Mouse (Mus musculus): Measurements from ENCODE around the gene Rnf182.

The Rnf182 gene

GRCm38 (mm10) chr13:43612040-43612439 lies 3.5 kb upstream of the Rnf182 start:
- in situ Hi-C loops (cut with MboI), result no loop called here

DNA sequence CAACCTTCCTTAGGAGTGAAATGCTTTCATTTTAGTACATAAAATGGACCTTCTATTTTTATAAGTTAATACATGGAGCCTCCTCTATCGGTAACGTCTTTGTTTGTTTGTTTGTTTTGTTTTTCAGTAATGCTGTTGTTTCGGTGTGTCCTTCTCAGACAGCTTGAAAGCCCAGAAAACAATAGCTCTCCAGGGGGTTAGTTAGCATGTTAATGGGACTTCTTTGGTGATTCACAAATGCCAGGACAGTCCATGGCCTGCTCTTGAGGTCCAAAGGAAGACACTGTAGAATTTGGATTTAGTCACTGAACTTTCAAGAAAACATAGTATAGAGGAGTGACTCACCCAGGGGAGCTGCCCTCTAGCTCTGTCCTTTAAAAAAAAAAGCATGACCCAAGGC lies 843 bp upstream of the Rnf182 start:
- in situ Hi-C loops (cut with MboI), result no loop called here

- in situ Hi-C loops (cut with MboI), result no loop called here
Observed at GRCm38 (mm10) chr13:43615194-43615576, 325 bp upstream of the Rnf182 start.

DNA sequence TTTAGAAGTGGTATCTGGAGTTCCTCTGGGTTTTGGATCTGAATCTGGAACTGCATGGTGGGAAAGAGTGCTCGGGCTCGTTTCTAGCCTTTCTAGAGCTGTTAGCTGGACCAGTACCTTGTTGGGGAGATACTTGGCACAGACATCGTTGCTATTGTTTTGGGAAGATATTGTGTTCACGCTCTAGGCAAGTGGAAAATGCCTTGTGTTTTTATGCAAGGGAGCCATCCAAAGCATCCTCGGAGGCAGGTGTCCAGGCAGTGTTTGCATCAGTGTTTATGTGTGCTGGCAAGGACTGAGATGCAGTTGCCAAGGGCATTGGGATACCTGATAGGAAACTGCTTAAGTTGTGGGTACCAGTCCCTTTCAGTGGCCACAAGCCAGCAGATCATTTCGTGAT lies 1.0 kb downstream of the Rnf182 start:
- in situ Hi-C loops (cut with MboI), result no loop called here

DNA sequence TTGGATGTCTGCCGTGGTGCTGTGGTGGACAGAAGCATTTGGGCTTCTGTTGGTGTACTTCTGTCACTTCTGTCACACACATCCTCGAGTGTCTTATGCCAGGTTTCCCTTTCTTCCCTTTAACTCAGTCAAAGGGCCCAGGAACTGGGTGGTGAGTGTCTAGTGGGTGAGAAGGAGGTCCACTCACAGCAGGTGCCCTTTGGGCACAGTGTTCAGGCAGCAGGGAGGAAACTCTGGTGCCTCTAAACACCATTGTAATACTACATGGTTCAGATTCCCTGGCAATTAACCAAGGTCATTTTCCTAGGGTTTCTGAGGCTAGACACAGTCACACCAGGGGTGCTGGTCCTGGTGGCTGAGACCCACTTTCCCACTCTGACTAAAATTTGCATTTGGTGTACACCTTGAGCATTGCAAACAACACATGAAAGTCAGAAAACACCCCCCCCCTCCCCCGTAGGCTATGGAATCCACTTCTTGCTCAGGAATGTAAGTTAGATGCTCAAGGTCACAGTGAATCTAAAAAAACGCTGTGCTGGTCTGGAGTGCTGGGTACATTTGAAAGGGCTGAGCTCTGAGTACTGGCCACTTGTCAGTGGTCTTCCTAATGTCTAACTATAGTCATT lies 4.2 kb downstream of the Rnf182 start:
- in situ Hi-C loops (cut with MboI), result no loop called here

- in situ Hi-C loops (cut with MboI), result no loop called here
Observed at GRCm38 (mm10) chr13:43627922-43628321, 12.4 kb downstream of the Rnf182 start.

DNA sequence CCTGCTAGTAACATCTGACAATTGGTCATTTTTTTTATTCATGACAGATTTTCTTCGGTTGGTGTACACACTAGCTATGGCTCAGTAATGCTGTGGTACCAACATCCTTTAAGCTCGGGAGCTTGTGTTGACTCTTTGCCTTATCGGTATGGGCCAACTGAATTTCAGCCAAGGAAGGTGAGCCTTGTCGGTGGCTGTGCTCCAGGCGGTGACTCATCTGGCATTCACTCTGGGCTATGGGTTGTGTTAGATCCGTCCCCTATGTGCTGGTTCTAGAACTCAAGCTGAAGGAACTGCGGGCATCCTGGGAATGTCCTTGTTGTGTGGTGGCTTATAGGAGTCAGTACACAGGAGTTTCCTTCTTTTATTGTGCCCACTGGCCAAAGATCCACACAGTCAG lies 14.3 kb downstream of the Rnf182 start:
- in situ Hi-C loops (cut with MboI), result no loop called here

DNA sequence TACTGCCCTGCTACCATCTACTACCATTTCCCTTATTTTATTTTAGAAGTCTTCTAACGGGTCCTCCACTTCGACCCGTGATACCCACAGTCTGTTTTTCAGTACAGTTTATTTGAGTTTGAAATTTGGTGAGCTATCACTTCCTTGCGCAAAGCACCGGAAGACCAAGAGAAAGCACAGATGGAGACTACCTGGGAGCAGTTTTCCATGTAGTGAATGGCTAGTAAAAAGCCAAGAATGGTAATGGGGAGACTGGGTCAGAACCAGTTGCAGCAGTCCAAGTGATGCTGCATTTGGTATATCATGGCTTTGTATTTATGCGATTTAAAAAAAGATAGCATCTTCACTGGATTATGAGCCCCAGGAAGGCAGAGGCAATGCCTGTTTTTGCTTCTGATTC lies 15.8 kb downstream of the Rnf182 start:
- in situ Hi-C loops (cut with MboI), result no loop called here

GRCm38 (mm10) chr13:43633024-43633423 lies 17.5 kb downstream of the Rnf182 start:
- in situ Hi-C loops (cut with MboI), result no loop called here

DNA sequence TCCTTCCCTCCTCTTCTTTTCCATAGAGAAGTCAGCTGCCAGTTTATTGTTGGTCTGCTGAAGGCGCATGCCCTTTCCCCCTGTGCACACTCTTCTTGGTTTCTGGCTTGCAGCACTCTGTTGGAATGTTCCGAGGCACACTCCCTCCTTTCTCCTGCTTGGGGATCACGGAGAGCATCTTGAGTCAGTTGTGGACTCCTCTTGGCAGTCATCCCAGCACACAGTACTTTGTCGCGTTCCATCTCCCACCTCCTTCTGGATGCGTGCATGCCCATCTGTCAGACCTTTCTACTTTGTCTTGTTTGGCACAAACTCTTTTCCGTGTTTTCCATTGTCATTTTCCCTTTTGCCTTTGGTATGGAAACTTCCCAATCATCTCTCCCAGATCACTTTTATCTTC lies 22.2 kb downstream of the Rnf182 start:
- in situ Hi-C loops (cut with MboI), result no loop called here

DNA sequence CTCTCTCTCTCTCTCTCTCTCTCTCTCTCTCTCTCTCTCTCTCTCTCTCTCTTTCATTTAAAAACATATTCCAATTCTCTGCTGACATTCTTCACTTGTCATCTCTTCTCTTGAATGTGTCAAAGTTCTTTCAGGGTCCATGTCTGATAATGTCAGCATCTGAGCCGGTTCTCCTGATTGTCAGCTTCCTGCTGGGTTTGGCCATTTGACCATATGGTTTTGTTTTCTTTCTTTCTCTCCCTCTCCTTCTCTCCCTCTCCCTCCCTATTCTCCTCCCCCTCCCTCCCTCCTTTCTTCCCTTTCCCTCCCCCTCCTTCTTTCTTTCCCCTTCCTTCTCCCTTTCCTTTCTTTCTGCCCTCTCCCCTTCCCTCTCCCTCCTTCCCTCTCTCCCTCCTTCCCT lies 29.5 kb downstream of the Rnf182 start:
- in situ Hi-C loops (cut with MboI), result no loop called here

GRCm38 (mm10) chr13:43648556-43648955 lies 33.0 kb downstream of the Rnf182 start:
- in situ Hi-C loops (cut with MboI), result no loop called here

- in situ Hi-C loops (cut with MboI), result no loop called here
Observed at GRCm38 (mm10) chr13:43651277-43651676, 35.8 kb downstream of the Rnf182 start.

DNA sequence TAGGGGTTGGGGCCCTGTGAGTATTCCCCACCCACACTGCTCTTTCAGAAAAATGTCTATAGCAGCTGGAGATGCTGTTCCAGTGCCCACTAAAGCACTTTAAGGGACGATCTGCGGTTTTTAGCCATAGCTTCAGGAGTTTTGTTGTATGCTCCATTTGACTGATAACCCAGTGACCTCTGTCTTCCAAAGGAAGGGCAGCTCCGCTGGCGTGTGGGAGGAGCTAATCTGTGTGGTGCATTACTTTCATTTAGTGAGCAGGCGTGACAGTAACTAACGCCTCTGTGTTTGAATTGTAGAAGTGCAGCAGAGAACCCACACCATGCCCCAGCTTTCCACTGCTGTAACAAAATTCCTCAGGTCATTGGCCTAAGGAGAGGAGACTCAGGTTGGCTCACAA lies 38.6 kb downstream of the Rnf182 start:
- in situ Hi-C loops (cut with MboI), result no loop called here

DNA sequence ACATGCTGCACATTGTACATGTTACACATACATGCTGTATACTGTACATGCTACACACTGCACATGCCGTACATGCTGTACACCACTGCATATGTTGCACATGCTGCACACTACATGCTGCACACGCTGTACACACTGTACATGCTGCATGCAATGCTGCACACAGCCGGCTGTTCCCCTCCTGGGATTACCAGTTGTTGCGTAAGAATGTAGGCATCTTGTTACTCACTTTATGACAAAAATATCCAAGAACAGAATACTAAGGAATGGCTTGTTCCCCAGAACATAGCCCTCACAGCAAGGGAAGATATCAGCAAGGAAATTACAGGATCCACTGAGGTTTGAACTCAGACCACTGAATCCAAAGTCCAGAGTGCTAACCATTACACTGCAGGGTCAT lies 47.7 kb downstream of the Rnf182 start:
- in situ Hi-C loops (cut with MboI), result no loop called here

DNA sequence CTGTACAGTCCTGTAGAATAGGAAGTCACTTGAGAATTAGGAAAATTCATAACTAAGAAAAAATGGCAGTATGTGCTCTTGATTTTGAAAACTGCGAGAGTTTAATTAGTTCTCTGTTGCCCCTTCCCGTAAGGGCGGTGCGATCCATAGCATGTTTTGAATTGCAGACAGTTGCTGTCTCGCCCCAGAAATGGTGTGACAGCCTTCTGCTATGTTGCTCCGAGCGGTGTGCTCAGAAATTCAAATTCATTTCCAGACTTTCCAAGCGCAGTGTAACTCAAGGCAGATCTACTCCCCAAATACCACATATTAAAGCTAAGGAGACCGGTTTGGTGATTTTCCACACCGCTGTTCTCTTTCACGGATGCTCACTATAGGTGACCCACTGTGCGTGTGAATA lies 50.6 kb downstream of the Rnf182 start:
- in situ Hi-C loops (cut with MboI), result no loop called here

DNA sequence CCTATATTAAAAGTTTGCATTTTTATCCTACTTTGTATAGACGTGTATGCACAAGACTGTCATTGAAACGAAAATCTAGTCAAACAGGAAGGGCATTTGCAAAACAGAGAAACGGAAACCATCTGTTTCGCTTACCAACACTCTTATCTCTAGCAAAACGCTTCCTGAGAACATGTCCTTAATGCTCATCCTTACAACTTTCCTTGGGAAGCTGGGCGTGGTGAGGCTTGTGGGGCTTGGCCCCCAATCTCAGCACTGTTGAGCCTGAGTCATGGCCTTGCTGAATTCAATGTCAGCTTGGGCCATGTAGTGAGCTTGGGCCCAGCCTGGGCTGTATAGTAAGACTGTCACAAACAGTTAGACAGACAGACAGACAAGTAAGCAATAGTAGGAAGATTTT lies 51.4 kb downstream of the Rnf182 start:
- in situ Hi-C loops (cut with MboI), result no loop called here

DNA sequence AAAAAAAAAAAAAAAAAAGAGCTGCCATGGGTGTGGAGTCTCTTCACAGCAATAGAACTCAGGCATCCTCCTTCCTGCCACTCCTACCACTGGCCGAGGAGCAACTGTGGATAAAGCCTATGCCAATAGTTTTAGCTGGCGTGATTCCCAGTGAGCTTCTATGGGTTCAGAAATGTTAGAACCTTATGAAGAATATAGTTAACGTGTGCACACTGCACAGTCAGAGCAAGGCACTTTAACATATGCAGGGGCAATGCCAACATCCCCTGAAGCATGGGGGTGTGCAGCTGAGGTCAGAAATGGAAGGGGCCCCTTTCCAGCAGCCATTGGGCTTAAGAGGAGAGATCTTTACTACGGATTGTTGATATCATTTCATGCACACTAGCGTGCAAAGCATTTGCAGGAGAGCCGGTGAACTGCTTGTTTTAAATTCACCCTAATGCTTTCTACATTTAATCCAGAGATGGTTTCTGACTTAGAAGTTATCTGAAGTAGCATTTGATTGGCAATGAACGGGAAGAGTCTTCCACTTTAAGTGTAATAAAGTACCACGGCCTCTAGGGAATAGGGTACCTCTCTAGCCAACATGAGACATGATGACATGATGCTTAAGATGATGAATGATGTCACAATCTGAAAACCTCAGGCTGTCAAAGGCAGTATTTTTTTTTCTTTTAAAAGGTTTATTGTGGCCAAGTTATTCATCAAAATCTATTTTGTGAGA lies 61.8 kb downstream of the Rnf182 start:
- in situ Hi-C loops (cut with MboI), result no loop called here

DNA sequence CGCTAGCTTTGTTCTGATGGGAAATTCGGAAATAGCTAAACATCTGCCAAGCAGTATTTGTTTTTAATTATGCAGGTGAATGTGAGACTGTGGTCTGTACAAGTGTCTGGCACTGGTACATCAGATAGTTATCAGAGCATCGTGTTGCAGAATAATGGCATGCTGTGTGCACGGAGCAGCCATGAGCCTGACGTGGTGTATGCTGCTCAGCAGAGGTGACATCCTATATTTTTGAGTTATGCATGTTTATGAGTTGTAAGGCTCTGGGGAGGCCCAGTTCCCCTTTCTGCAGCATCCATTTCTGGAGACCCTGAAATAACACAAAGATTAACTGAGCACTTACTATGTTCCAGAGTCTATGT lies 62.4 kb downstream of the Rnf182 start:
- in situ Hi-C loops (cut with MboI), result no loop called here

- in situ Hi-C loops (cut with MboI), result no loop called here
Observed at GRCm38 (mm10) chr13:43684499-43684994, 69.0 kb downstream of the Rnf182 start.

DNA sequence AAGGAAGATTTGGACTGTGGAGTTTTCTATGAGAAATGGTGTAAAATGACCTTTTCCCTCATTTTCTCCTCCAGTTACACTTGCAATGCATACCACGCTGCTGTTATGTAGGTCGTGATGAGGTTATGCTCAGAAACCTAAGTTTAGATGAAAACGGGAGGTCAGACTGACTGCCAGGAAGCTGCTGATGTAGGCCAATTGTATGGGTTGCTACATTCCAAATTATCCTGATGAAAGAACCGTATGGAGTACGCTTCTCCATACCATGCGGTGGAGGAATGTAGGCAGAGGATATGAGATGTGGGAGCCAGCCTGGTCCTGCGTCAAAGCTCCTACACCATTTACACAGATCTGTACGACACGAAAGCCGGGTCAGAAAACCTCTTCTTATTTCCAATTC lies 72.6 kb downstream of the Rnf182 start:
- in situ Hi-C loops (cut with MboI), result no loop called here

- in situ Hi-C loops (cut with MboI), result no loop called here
Observed at GRCm38 (mm10) chr13:43691755-43692154, 76.2 kb downstream of the Rnf182 start.

GRCm38 (mm10) chr13:43695521-43695920 lies 80.0 kb downstream of the Rnf182 start:
- in situ Hi-C loops (cut with MboI), result no loop called here

DNA sequence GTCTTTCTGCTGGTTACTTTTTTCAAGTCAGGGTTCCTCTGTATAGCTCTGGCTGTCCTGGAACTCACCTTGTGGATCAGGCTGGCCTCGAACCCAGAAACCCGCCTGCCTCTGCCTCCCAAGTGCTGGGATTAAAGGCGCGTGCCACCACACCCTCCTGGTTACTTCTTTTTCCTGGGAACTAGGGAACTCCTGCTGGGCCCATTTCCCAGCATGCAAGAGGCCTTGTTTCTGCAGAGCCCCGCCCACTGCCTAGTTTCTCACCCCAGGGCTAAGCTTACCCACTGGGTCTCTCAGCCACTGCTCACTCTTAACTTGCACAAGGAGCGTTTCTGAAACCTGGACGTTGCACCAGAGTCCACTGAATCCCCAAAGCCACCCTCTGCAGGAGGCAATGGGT lies 80.5 kb downstream of the Rnf182 start:
- in situ Hi-C loops (cut with MboI), result no loop called here
